ENCODE assay signal across 1 mouse cellular context in genomic region chr11:78568827-78569226, GRCm38 (mm10).
TF ChIP-seq lines count a peak whose summit lies in the region.

No protein-coding gene starts in this region.

TF ChIP-seq in C2C12, 6 proteins besides CTCF, POLR2A, EP300 and RAD21:
- TF ChIP-seq MYOD1 (IDR thresholded peaks at IDR 0.05; ENCODE audit: control insufficient read depth, insufficient read length, low read depth) (peak; percentile 60), MAX (IDR thresholded peaks at IDR 0.05) (no peak), CEBPB (IDR thresholded peaks at IDR 0.05; ENCODE audit: low read depth) (no peak), FOSL1 (IDR thresholded peaks at IDR 0.05; ENCODE audit: insufficient read depth, low read length, poor library complexity, severe bottlenecking) (no peak), MYOG (IDR thresholded peaks at IDR 0.05; ENCODE audit: control insufficient read depth, extremely low read depth, insufficient read length) (no peak)
TF ChIP-seq in C2C12: peak in this region for 1.
